Mouse (Mus musculus) embryonic facial prominence, embryonic 14.5 days (tissue): ENCODE data around the gene Bcl2l1. TPM values are rescaled to one million over a fixed set of nuclear protein-coding genes. Genes with fewer than 3 reads are reported as not detected.

ENCODE experiments used
- ATAC-seq: fragments of 200-750 bp; cut with Nextera tagmentation; 2 replicates; pipeline ENCODE4 v1.8.0; 2017; ENCODE audit warnings: low read depth, moderate number of reproducible peaks, moderate TSS enrichment
- DNase-seq: peaks from one replicate; pipeline ENCODE4 v3.0.0-alpha.2; 2015; ENCODE audit warnings: low spot score
- H3K27ac ChIP-seq: fragments of 300-500 bp; sonication (generic); replicated peaks from 2 replicates; pipeline ENCODE4 v1.5.1; 2014; ENCODE audit warnings: low read depth, mild to moderate bottlenecking, low read length, moderate library complexity
- H3K27me3 ChIP-seq: fragments of 300-500 bp; sonication (generic); replicated peaks from 2 replicates; pipeline ENCODE4 v1.6.1; 2014; ENCODE audit warnings: low read length; ENCODE audit not compliant: control insufficient read depth, insufficient read depth
- H3K36me3 ChIP-seq: fragments of 300-500 bp; sonication (generic); 2 replicates; pipeline ENCODE4 v1.6.1; 2014; ENCODE audit warnings: low read length, mixed read lengths; ENCODE audit not compliant: control insufficient read depth, insufficient read depth
- H3K4me1 ChIP-seq: fragments of 300-500 bp; sonication (generic); 2 replicates; pipeline ENCODE4 v1.6.1; 2014; ENCODE audit warnings: antibody characterized with exemption, low read length; ENCODE audit not compliant: control insufficient read depth, insufficient read depth
- H3K4me2 ChIP-seq: fragments of 300-500 bp; sonication (generic); 2 replicates; pipeline ENCODE4 v1.6.1; 2014; ENCODE audit warnings: low read depth, mild to moderate bottlenecking, low read length, moderate library complexity, mixed read lengths
- H3K4me3 ChIP-seq: fragments of 300-500 bp; sonication (generic); 2 replicates; pipeline ENCODE4 v1.5.1; 2014; ENCODE audit warnings: low read depth, mild to moderate bottlenecking, low read length
- H3K9ac ChIP-seq: fragments of 300-500 bp; sonication (generic); 2 replicates; pipeline ENCODE4 v1.6.1; 2014; ENCODE audit warnings: low read depth, mild to moderate bottlenecking, low read length, moderate library complexity, mixed read lengths
- H3K9me3 ChIP-seq: fragments of 300-500 bp; sonication (generic); 2 replicates; pipeline ENCODE4 v1.6.1; 2016; ENCODE audit warnings: low read length; ENCODE audit not compliant: control insufficient read depth
- WGBS: fragments of 180-500 bp; shearing (Covaris S2); extraction: QIAGEN DNeasy Blood & Tissue Kit; methylation state at CpG from one replicate; pipeline ENCODE4 v1.1.7; 2014; 5-methylcytosine and 5-hydroxymethylcytosine counted together
- polyA plus RNA-seq: library from polyadenylated mRNA; unstranded; fragments of >200 nt; fragmentation: Nextera tagmentation; extraction: Ambion mirVana; gene quantifications from 2 replicates; pipeline ENCODE4 v1.2.1, GENCODE M21; 2014

Bcl2l1 gene
- polyA plus RNA-seq, 1 experiment from 2014 or later: 77.3 TPM

GRCm38 (mm10) chr2:152827321-152828010, 4.1 kb downstream of the Bcl2l1 start:
- Histone ChIP-seq H3K4me2 (peak overlapping the region; percentile 81), H3K4me1 (peaks cover 37% of the 10 kb centered on the region), H3K4me3 (peak overlapping the region; percentile 80), H3K9ac (peak overlapping the region; percentile 95; the same call in 1 of the 2 replicates), H3K9me3 (no peaks in the 10 kb centered on the region), H3K27ac (no peak overlapping the region), H3K36me3 (peaks cover 15% of the 10 kb centered on the region; the same call in 1 of the 2 replicates), H3K27me3 (no peaks in the 10 kb centered on the region)
- DNase-seq: no peak
- ATAC-seq: no peak
- 65% methylated on average over 8 of the region's 8 CpGs for WGBS

- peaks cover 40% of the 10 kb centered on the region for H3K4me1 ChIP-seq
- WGBS: 77% methylated on average over 3 of the region's 3 CpGs
- H3K4me3 ChIP-seq: no peak overlapping the region
- ATAC-seq (no peak), DNase-seq (no peak)
- no peaks in the 10 kb centered on the region for H3K27me3 ChIP-seq
- no peaks in the 10 kb centered on the region for H3K9me3 ChIP-seq
- H3K27ac ChIP-seq: no peak overlapping the region
- H3K9ac ChIP-seq: 0 out of 2 replicates have a peak overlapping the region, but pooled peaks have one; percentile 6
- peaks cover 15% of the 10 kb centered on the region for H3K36me3 ChIP-seq
- peak overlapping the region; percentile 81 for H3K4me2 ChIP-seq
Measured at GRCm38 (mm10) chr2:152826481-152826880, 5.0 kb downstream of the Bcl2l1 start.

GRCm38 (mm10) chr2:152825713-152826112, 5.8 kb downstream of the Bcl2l1 start:
- Histone ChIP-seq H3K27me3 (no peaks in the 10 kb centered on the region), H3K36me3 (peaks cover 15% of the 10 kb centered on the region), H3K4me1 (peaks cover 48% of the 10 kb centered on the region), H3K4me2 (0 out of 2 replicates have a peak overlapping the region, but pooled peaks have one; percentile 6), H3K4me3 (no peak overlapping the region), H3K9me3 (no peaks in the 10 kb centered on the region), H3K9ac (no peak overlapping the region), H3K27ac (no peak overlapping the region)
- 85% methylated on average over 2 of the region's 2 CpGs for WGBS
- ATAC-seq (no peak), DNase-seq (no peak)

- DNase-seq (no peak), ATAC-seq (no peak)
- H3K27ac ChIP-seq: no peak overlapping the region
- H3K27me3 ChIP-seq: no peaks in the 10 kb centered on the region
- no peak overlapping the region for H3K4me2 ChIP-seq
- H3K9ac ChIP-seq: no peak overlapping the region
- peaks cover 15% of the 10 kb centered on the region for H3K36me3 ChIP-seq
- no peaks in the 10 kb centered on the region for H3K9me3 ChIP-seq
- no peak overlapping the region for H3K4me3 ChIP-seq
- peaks cover 52% of the 10 kb centered on the region for H3K4me1 ChIP-seq
- 77% methylated on average over 4 of the region's 4 CpGs for WGBS
Measured at GRCm38 (mm10) chr2:152825168-152825697, 6.3 kb downstream of the Bcl2l1 start.

GRCm38 (mm10) chr2:152824438-152825167, 6.9 kb downstream of the Bcl2l1 start:
- H3K36me3 ChIP-seq: peaks cover 15% of the 10 kb centered on the region
- H3K4me3 ChIP-seq: no peak overlapping the region
- peaks cover 55% of the 10 kb centered on the region for H3K4me1 ChIP-seq

GRCm38 (mm10) chr2:152823770-152824169, 7.8 kb downstream of the Bcl2l1 start:
- Histone ChIP-seq H3K36me3 (peaks cover 20% of the 10 kb centered on the region), H3K4me1 (peaks cover 46% of the 10 kb centered on the region), H3K4me2 (no peak overlapping the region), H3K9me3 (no peaks in the 10 kb centered on the region), H3K9ac (no peak overlapping the region), H3K27ac (no peak overlapping the region), H3K4me3 (no peak overlapping the region), H3K27me3 (no peaks in the 10 kb centered on the region)
- ATAC-seq (no peak), DNase-seq (no peak)
- WGBS: 90% methylated on average over 1 of the region's 1 CpGs

More at GRCm38 (mm10) chr2:152824438-152825167, 6.9 kb downstream of the Bcl2l1 start:
- Histone ChIP-seq H3K9ac (no peak overlapping the region), H3K4me2 (no peak overlapping the region), H3K9me3 (no peaks in the 10 kb centered on the region), H3K27ac (no peak overlapping the region), H3K27me3 (no peaks in the 10 kb centered on the region)
- 82% methylated on average over 3 of the region's 3 CpGs for WGBS
- no peak for ATAC-seq
- DNase-seq: no peak

- no peaks in the 10 kb centered on the region for H3K27me3 ChIP-seq
- H3K9ac ChIP-seq: no peak overlapping the region
- H3K36me3 ChIP-seq: peaks cover 19% of the 10 kb centered on the region
- no peaks in the 10 kb centered on the region for H3K9me3 ChIP-seq
- DNase-seq (no peak), ATAC-seq (no peak)
- no peak overlapping the region for H3K4me3 ChIP-seq
- no peak overlapping the region for H3K4me2 ChIP-seq
- H3K27ac ChIP-seq: peak overlapping the region; percentile 56
- H3K4me1 ChIP-seq: peaks cover 38% of the 10 kb centered on the region
Measured at GRCm38 (mm10) chr2:152821566-152821965, 10.0 kb downstream of the Bcl2l1 start.

GRCm38 (mm10) chr2:152821023-152821422, 10.5 kb downstream of the Bcl2l1 start:
- no peaks in the 10 kb centered on the region for H3K9me3 ChIP-seq
- peaks cover 37% of the 10 kb centered on the region for H3K4me1 ChIP-seq
- no peak for ATAC-seq
- no peak overlapping the region for H3K4me3 ChIP-seq
- 26% methylated on average over 5 of the region's 5 CpGs for WGBS
- H3K9ac ChIP-seq: no peak overlapping the region
- no peak overlapping the region for H3K4me2 ChIP-seq
- no peaks in the 10 kb centered on the region for H3K27me3 ChIP-seq
- peaks cover 16% of the 10 kb centered on the region for H3K36me3 ChIP-seq
- H3K27ac ChIP-seq: peak overlapping the region; percentile 56
- peak; percentile 75 for DNase-seq
